Mouse (Mus musculus) E14TG2a.4 (cell line): ENCODE measurements at regions not wholly inside any gene's neighbourhood (a gene's known extent, or its start where the extent isn't known, plus 50 kb on each side); places are given as distances from the start of the nearest gene placed in this dataset.

Experiments
- CTCF ChIP-seq: conservative IDR thresholded peaks from 2 replicates; pipeline ENCODE4 v1.5.1; 2014; ENCODE audit warnings: low read length
- NANOG ChIP-seq: IDR thresholded peaks from 2 replicates; pipeline ENCODE4 v1.6.1; 2014; ENCODE audit warnings: borderline replicate concordance, low read length, mixed read lengths
- POU5F1 ChIP-seq: IDR thresholded peaks from 2 replicates; pipeline ENCODE4 v1.6.1; 2014; ENCODE audit warnings: low read length, borderline replicate concordance

DNA sequence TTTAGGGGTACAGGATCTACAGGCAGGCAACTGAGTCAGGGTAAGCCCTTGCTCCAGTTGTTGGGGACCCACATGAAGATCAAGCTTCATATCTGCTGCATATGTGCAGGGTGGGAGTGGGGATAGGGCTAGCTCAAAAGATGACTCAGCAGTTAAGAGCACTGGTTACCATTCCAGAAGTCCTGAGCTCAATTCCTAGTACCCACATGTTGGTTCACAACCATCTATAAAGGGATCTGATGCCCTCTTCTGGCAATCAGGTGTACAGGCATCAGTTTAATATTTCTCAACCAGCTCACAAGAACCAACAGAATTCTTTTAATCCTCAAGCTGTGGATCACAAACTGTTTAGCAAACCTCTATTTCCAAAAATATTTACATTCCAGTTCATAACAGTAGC lies 1092.9 kb upstream of the 1700008P02Rik start:
- TF ChIP-seq CTCF, result no peak; the same call in 1 of the 2 replicates
- no peak for TF ChIP-seq NANOG
- TF ChIP-seq POU5F1, result no peak
